9 mouse cellular contexts compared by ENCODE assay signal in the genomic region with DNA sequence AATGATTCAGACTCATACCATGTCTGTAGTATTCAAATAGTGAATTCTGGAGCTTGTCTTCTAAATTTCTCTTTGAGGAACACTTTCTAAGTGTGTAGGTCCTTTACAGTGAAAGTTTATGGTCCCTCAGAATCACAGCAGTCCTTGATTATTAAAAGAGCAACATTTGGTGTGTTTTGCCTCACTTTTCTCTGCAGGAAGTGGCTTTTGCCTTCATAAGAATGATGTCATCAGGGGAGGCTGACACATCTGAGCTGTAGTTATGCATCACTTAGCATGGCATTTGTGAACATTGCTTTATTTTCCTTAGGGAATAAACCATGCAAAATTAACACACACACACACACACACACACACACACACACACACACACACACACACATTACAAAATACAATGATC.
"Had no signal": no experiment of that assay in that cellular context is flagged by ENCODE, and none has a peak within 500 bp of the region (broad histone marks: within the 10 kb centered on the region; RNA-seq: fewer than 3 reads in every experiment).

No protein-coding gene starts in this region.

- ATAC-seq: midbrain, embryonic 13.5 days had no signal

- DNase-seq: kidney, postnatal 25 days; layer of hippocampus, adult 9-11 months; left cerebral cortex, postnatal 4 days; lung, adult 18-20 months; right cerebral cortex, postnatal 4 days; spleen, adult 18-20 months; thymus, adult 2 months; thymus, postnatal 4 days had no signal
